Mouse (Mus musculus) megakaryocyte, embryonic 14.5 days (primary cell): ENCODE measurements around the gene Comt. TPM values are rescaled to one million over a fixed set of nuclear protein-coding genes. Genes with fewer than 3 reads are reported as not detected.

ENCODE experiments used
- H3K27me3 ChIP-seq: replicated peaks from 2 replicates; pipeline ENCODE3; 2012; ENCODE audit warnings: inconsistent platforms
- H3K36me3 ChIP-seq: replicated peaks from 2 replicates; pipeline ENCODE3; 2012; ENCODE audit warnings: low read length, inconsistent platforms, mixed read lengths
- H3K4me1 ChIP-seq: 2 replicates; pipeline ENCODE4 v1.6.1; 2012; ENCODE audit warnings: inconsistent platforms
- H3K4me3 ChIP-seq: replicated peaks from 2 replicates; pipeline ENCODE3; 2012; ENCODE audit warnings: moderate library complexity, mild to moderate bottlenecking, inconsistent platforms
- H3K9me3 ChIP-seq: 2 replicates; pipeline ENCODE4 v1.6.1; 2012; ENCODE audit warnings: inconsistent platforms
- FLI1 ChIP-seq: IDR thresholded peaks from 2 replicates; pipeline ENCODE4 v1.6.1; 2012; ENCODE audit warnings: low read length, inconsistent platforms, mixed read lengths
- GATA1 ChIP-seq: IDR thresholded peaks from 3 replicates; pipeline ENCODE4 v1.6.1; 2012; ENCODE audit warnings: mixed read lengths, low read length, inconsistent platforms, borderline replicate concordance
- polyA plus RNA-seq: library from polyadenylated mRNA; stranded (reverse); fragments of >175 nt; gene quantifications from 2 replicates; pipeline ENCODE4 v1.2.3, GENCODE M21; 2012; ENCODE audit warnings: low replicate concordance; ENCODE audit not compliant: insufficient read depth

Gene Comt
- polyA plus RNA-seq, 1 experiment = 52.8 TPM

GRCm38 (mm10) chr16:18443385-18443841 is 16.8 kb upstream of the Comt start:
- peaks cover 3% of the 10 kb centered on the region; the same call in 1 of the 2 replicates for H3K4me1 ChIP-seq
- H3K4me3 ChIP-seq = no peak overlapping the region
- H3K36me3 ChIP-seq = peaks cover 79% of the 10 kb centered on the region
- H3K27me3 ChIP-seq = no peaks in the 10 kb centered on the region
- TF ChIP-seq GATA1 (no peak), FLI1 (no peak)
- H3K9me3 ChIP-seq = no peaks in the 10 kb centered on the region

- H3K4me3 ChIP-seq = no peak overlapping the region
- peaks cover 6% of the 10 kb centered on the region for H3K9me3 ChIP-seq
- peaks cover 63% of the 10 kb centered on the region for H3K36me3 ChIP-seq
These were observed 9.5 kb upstream of the Comt start for GRCm38 (mm10) chr16:18436128-18436527.

GRCm38 (mm10) chr16:18433341-18433920 is 6.8 kb upstream of the Comt start:
- Histone ChIP-seq H3K36me3 (peaks cover 58% of the 10 kb centered on the region), H3K27me3 (no peaks in the 10 kb centered on the region), H3K4me1 (peaks cover 34% of the 10 kb centered on the region), H3K9me3 (peaks cover 6% of the 10 kb centered on the region), H3K4me3 (peak overlapping the region; percentile 65)
- no peak for TF ChIP-seq GATA1
- no peak for TF ChIP-seq FLI1

More at GRCm38 (mm10) chr16:18436128-18436527, 9.5 kb upstream of the Comt start:
- H3K27me3 ChIP-seq = no peaks in the 10 kb centered on the region
- H3K4me1 ChIP-seq = peaks cover 10% of the 10 kb centered on the region
- TF ChIP-seq GATA1 (no peak), FLI1 (no peak)

- Histone ChIP-seq H3K4me1 (peaks cover 58% of the 10 kb centered on the region), H3K4me3 (no peak overlapping the region), H3K36me3 (peaks cover 31% of the 10 kb centered on the region)
These were observed 4.1 kb upstream of the Comt start for GRCm38 (mm10) chr16:18430641-18431212.

GRCm38 (mm10) chr16:18429641-18430040 is 3.0 kb upstream of the Comt start:
- H3K4me3 ChIP-seq = no peak overlapping the region
- H3K27me3 ChIP-seq = no peaks in the 10 kb centered on the region
- peaks cover 64% of the 10 kb centered on the region for H3K4me1 ChIP-seq
- H3K36me3 ChIP-seq = peaks cover 21% of the 10 kb centered on the region
- peaks cover 2% of the 10 kb centered on the region for H3K9me3 ChIP-seq
- TF ChIP-seq FLI1 (no peak), GATA1 (no peak)

More at GRCm38 (mm10) chr16:18430641-18431212, 4.1 kb upstream of the Comt start:
- TF ChIP-seq GATA1 = no peak
- TF ChIP-seq FLI1 = no peak
- H3K27me3 ChIP-seq = no peaks in the 10 kb centered on the region
- H3K9me3 ChIP-seq = peaks cover 6% of the 10 kb centered on the region

DNA sequence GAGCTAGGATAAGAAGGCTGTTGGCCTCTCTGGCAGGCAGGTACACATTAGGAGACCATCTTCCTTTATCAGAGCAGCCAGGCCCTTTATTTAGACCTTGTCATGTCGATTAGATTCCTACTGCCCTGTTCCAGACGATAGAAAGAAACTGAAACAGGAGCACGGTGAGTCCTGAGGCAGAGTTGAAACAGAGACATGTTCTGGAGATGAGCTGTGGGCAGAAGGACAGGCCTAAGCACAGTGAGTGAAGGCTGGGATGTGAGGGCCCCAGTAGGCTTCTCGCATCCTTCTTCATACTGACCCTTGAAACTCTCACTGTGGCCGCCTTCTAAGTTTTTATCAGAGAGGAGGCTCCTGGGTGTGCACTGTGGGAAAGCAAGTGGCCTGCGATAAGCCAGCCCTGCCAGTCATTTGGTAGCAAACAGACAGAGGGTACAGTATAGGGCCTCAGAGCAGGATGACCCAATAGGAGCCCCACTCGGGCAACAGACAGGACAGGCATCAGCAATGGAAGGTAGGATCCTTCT is 1.9 kb upstream of the Comt start:
- TF ChIP-seq FLI1 (no peak), GATA1 (no peak)
- H3K36me3 ChIP-seq = peaks cover 26% of the 10 kb centered on the region
- peaks cover 73% of the 10 kb centered on the region for H3K4me1 ChIP-seq
- peak overlapping the region; percentile 75 for H3K4me3 ChIP-seq
- H3K9me3 ChIP-seq = no peaks in the 10 kb centered on the region
- no peaks in the 10 kb centered on the region for H3K27me3 ChIP-seq

GRCm38 (mm10) chr16:18428011-18428515 is 1.4 kb upstream of the Comt start:
- H3K27me3 ChIP-seq = no peaks in the 10 kb centered on the region
- peak overlapping the region; percentile 75 for H3K4me3 ChIP-seq
- H3K36me3 ChIP-seq = peaks cover 30% of the 10 kb centered on the region
- H3K9me3 ChIP-seq = no peaks in the 10 kb centered on the region
- peaks cover 73% of the 10 kb centered on the region for H3K4me1 ChIP-seq
- no peak for TF ChIP-seq GATA1
- TF ChIP-seq FLI1 = no peak

GRCm38 (mm10) chr16:18426215-18426791 is 349 bp downstream of the Comt start, which contains the start of gene Txnrd2:
Txnrd2 (plus strand) TSS chr16:18426384.
- peak within 1 kb of the TSS; percentile 99 for H3K4me3 ChIP-seq
- peaks cover 43% of the 10 kb centered on the region for H3K36me3 ChIP-seq
- no peaks in the 10 kb centered on the region for H3K27me3 ChIP-seq
- no peak for TF ChIP-seq GATA1
- TF ChIP-seq FLI1 = no peak
- peaks cover 78% of the 10 kb centered on the region for H3K4me1 ChIP-seq
- H3K9me3 ChIP-seq = no peaks in the 10 kb centered on the region

GRCm38 (mm10) chr16:18425475-18426214 is 1.0 kb downstream of the Comt start:
- peaks cover 75% of the 10 kb centered on the region for H3K4me1 ChIP-seq

More at GRCm38 (mm10) chr16:18425475-18426214, 1.0 kb downstream of the Comt start:
- Histone ChIP-seq H3K36me3 (peaks cover 47% of the 10 kb centered on the region), H3K4me3 (peak overlapping the region; percentile 99), H3K27me3 (no peaks in the 10 kb centered on the region), H3K9me3 (no peaks in the 10 kb centered on the region)
- TF ChIP-seq GATA1 (no peak), FLI1 (no peak)
